Mouse (Mus musculus) lung, adult 2 months (tissue): ENCODE measurements around the gene Dtd2.

ENCODE experiments used
- CTCF ChIP-seq: fragments of 200-500 bp; IDR thresholded peaks from 2 replicates; pipeline ENCODE4 v1.5.1; 2011; ENCODE audit warnings: mild to moderate bottlenecking, low read length, control low read depth; ENCODE audit not compliant: insufficient read depth
- POLR2A ChIP-seq: fragments of 200-500 bp; IDR thresholded peaks from 2 replicates; pipeline ENCODE4 v1.6.1; 2011; ENCODE audit warnings: low read depth, mild to moderate bottlenecking, control low read depth, low read length, borderline replicate concordance; ENCODE audit errors: extremely low read depth

DNA sequence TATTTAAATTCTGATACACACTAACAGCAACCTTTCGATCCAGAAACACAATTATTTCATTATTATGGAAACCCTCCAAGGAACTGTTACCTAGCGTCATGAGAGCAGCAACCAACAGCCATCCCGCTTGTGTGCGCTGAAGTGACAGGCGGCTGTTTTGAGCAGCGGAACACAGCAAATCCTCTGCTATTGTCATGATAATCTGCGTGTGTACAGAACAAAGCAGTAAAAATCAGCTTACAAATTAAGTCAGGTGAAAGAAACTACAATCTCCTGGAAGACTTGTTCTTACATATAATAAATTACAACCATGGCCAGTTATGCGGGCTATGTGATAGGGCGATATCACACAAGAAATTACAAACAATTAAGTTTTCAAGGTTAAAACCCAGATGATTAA lies 61.0 kb downstream of the Dtd2 start:
- TF ChIP-seq POLR2A, result no peak
- TF ChIP-seq CTCF, result no peak
